Mouse (Mus musculus): ENCODE measurements at regions not wholly inside any gene's neighbourhood (a gene's known extent, or its start where the extent isn't known, plus 50 kb on each side); places are given as distances from the start of the nearest gene placed in this dataset.

GRCm38 (mm10) chr12:107757996-107758791 lies 245.2 kb downstream of the Bcl11b start:
- no peak for DNase-seq (ENCODE audit: low read depth, low spot score)

- no peak for DNase-seq (ENCODE audit: low read depth, low spot score)
These were observed 244.1 kb downstream of the Bcl11b start for GRCm38 (mm10) chr12:107759291-107759690.

GRCm38 (mm10) chr12:107759911-107760310 lies 243.5 kb downstream of the Bcl11b start:
- DNase-seq (ENCODE audit: low read depth, low spot score), result no peak

GRCm38 (mm10) chr12:107762140-107762539 lies 241.3 kb downstream of the Bcl11b start:
- DNase-seq (ENCODE audit: low read depth, low spot score), result no peak

GRCm38 (mm10) chr12:107769801-107770515 lies 233.4 kb downstream of the Bcl11b start:
- no peak for DNase-seq (ENCODE audit: low read depth, low spot score)

GRCm38 (mm10) chr12:107770516-107770836 lies 232.9 kb downstream of the Bcl11b start:
- DNase-seq (ENCODE audit: low read depth, low spot score), result no peak

GRCm38 (mm10) chr12:107771325-107771724 lies 232.1 kb downstream of the Bcl11b start:
- no peak for DNase-seq (ENCODE audit: low read depth, low spot score)

- no peak for DNase-seq (ENCODE audit: low read depth, low spot score)
These were observed 231.6 kb downstream of the Bcl11b start for GRCm38 (mm10) chr12:107771809-107772208.

GRCm38 (mm10) chr12:107778046-107778445 lies 225.4 kb downstream of the Bcl11b start:
- DNase-seq (ENCODE audit: low read depth, low spot score), result no peak

GRCm38 (mm10) chr12:107779306-107780057 lies 223.9 kb downstream of the Bcl11b start:
- no peak for DNase-seq (ENCODE audit: low read depth, low spot score)

- no peak for DNase-seq (ENCODE audit: low read depth, low spot score)
These were observed 221.3 kb downstream of the Bcl11b start for GRCm38 (mm10) chr12:107782147-107782546.

- no peak for DNase-seq (ENCODE audit: low read depth, low spot score)
These were observed 219.6 kb downstream of the Bcl11b start for GRCm38 (mm10) chr12:107783831-107784230.

GRCm38 (mm10) chr12:107789818-107790217 lies 213.6 kb downstream of the Bcl11b start:
- DNase-seq (ENCODE audit: low read depth, low spot score), result no peak

GRCm38 (mm10) chr12:107800296-107800695 lies 203.1 kb downstream of the Bcl11b start:
- no peak for DNase-seq (ENCODE audit: low read depth, low spot score)

- peak; percentile 85 for DNase-seq (ENCODE audit: low read depth, low spot score)
These were observed 195.8 kb downstream of the Bcl11b start for GRCm38 (mm10) chr12:107807634-107808033.

- DNase-seq (ENCODE audit: low read depth, low spot score), result peak; percentile 23
These were observed 195.2 kb downstream of the Bcl11b start for GRCm38 (mm10) chr12:107808158-107808715.

GRCm38 (mm10) chr12:107811231-107811630 lies 192.2 kb downstream of the Bcl11b start:
- no peak for DNase-seq (ENCODE audit: low read depth, low spot score)

- DNase-seq (ENCODE audit: low read depth, low spot score), result peak; percentile 36
These were observed 190.7 kb downstream of the Bcl11b start for GRCm38 (mm10) chr12:107812549-107813335.

- no peak for DNase-seq (ENCODE audit: low read depth, low spot score)
These were observed 188.5 kb downstream of the Bcl11b start for GRCm38 (mm10) chr12:107814926-107815325.

- no peak for DNase-seq (ENCODE audit: low read depth, low spot score)
These were observed 179.5 kb downstream of the Bcl11b start for GRCm38 (mm10) chr12:107823768-107824394.

- no peak for DNase-seq (ENCODE audit: low read depth, low spot score)
These were observed 177.5 kb downstream of the Bcl11b start for GRCm38 (mm10) chr12:107825921-107826320.

All from 3T3-L1 (cell line).